Mouse (Mus musculus) lung, embryonic 15.5 days (tissue): Measurements from ENCODE around the gene Tub. TPM values are rescaled to one million over a fixed set of nuclear protein-coding genes. Genes with fewer than 3 reads are reported as not detected.

Source experiments
- ATAC-seq: fragments of 200-750 bp; cut with Nextera tagmentation; 2 replicates; pipeline ENCODE4 v1.8.0; 2017; ENCODE audit warnings: moderate number of reproducible peaks, borderline replicate concordance; ENCODE audit not compliant: low FRiP score, low TSS enrichment; ENCODE audit errors: extremely low read depth
- H3K27ac ChIP-seq: fragments of 300-500 bp; sonication (generic); 2 replicates; pipeline ENCODE4 v1.5.1; 2015; ENCODE audit warnings: moderate library complexity, mild to moderate bottlenecking, inconsistent platforms
- H3K27me3 ChIP-seq: fragments of 300-500 bp; sonication (generic); 2 replicates; pipeline ENCODE4 v1.6.1; 2015; ENCODE audit warnings: inconsistent platforms
- H3K36me3 ChIP-seq: fragments of 300-500 bp; sonication (generic); 2 replicates; pipeline ENCODE4 v1.6.1; 2015; ENCODE audit warnings: inconsistent platforms
- H3K4me1 ChIP-seq: fragments of 300-500 bp; sonication (generic); 2 replicates; pipeline ENCODE4 v1.6.1; 2015; ENCODE audit warnings: inconsistent platforms
- H3K4me2 ChIP-seq: fragments of 300-500 bp; sonication (generic); 2 replicates; pipeline ENCODE4 v1.6.1; 2015; ENCODE audit warnings: inconsistent platforms, mild to moderate bottlenecking, moderate library complexity
- H3K4me3 ChIP-seq: fragments of 300-500 bp; sonication (generic); 2 replicates; pipeline ENCODE4 v1.5.1; 2015; ENCODE audit warnings: mild to moderate bottlenecking, inconsistent platforms
- H3K9ac ChIP-seq: fragments of 300-500 bp; sonication (generic); 2 replicates; pipeline ENCODE4 v1.6.1; 2015; ENCODE audit warnings: inconsistent platforms
- H3K9me3 ChIP-seq: fragments of 300-500 bp; sonication (generic); 2 replicates; pipeline ENCODE4 v1.6.1; 2016; ENCODE audit warnings: inconsistent platforms
- WGBS: fragments of 180-500 bp; shearing (Covaris S2); methylation state at CpG from one replicate; pipeline ENCODE4 v1.1.7; 2015; 5-methylcytosine and 5-hydroxymethylcytosine counted together
- polyA plus RNA-seq: library from polyadenylated mRNA; unstranded; fragments of >200 nt; fragmentation: Nextera tagmentation; extraction: Ambion mirVana; gene quantifications from 2 replicates; pipeline ENCODE4 v1.2.1, GENCODE M21; 2015

Gene Tub
- 1.5 and 1.8 TPM in 2 replicates for polyA plus RNA-seq

- peak; percentile 48; the same call in 1 of the 2 replicates for ATAC-seq
- Histone ChIP-seq H3K36me3 (no peaks in the 10 kb centered on the region; the same call in 1 of the 2 replicates), H3K27ac (no peak within 1 kb of the TSS), H3K9ac (0 out of 2 replicates have a peak within 1 kb of the TSS, but pooled peaks have one; percentile 5), H3K27me3 (peaks cover 44% of the 10 kb centered on the region), H3K9me3 (no peaks in the 10 kb centered on the region), H3K4me3 (peak within 1 kb of the TSS; percentile 42), H3K4me2 (peak within 1 kb of the TSS; percentile 85), H3K4me1 (peaks cover 13% of the 10 kb centered on the region)
- WGBS = 1% methylated on average over 32 of the region's 44 CpGs
Observed at GRCm38 (mm10) chr7:108950312-108950761, at the start of gene Tub. Tub (plus strand) TSS chr7:108950338.

GRCm38 (mm10) chr7:108903969-108904368 is 46.2 kb upstream of the Tub start:
- Histone ChIP-seq H3K9ac (no peak overlapping the region), H3K4me1 (no peaks in the 10 kb centered on the region), H3K4me2 (no peak overlapping the region), H3K27ac (no peak overlapping the region), H3K9me3 (no peaks in the 10 kb centered on the region), H3K27me3 (no peaks in the 10 kb centered on the region), H3K4me3 (no peak overlapping the region), H3K36me3 (no peaks in the 10 kb centered on the region)
- ATAC-seq = no peak
- 64% methylated on average over 2 of the region's 2 CpGs for WGBS

GRCm38 (mm10) chr7:108927043-108927442 is 23.1 kb upstream of the Tub start:
- Histone ChIP-seq H3K4me1 (no peaks in the 10 kb centered on the region), H3K36me3 (no peaks in the 10 kb centered on the region), H3K27me3 (no peaks in the 10 kb centered on the region), H3K9me3 (no peaks in the 10 kb centered on the region), H3K4me2 (no peak overlapping the region), H3K4me3 (no peak overlapping the region), H3K9ac (no peak overlapping the region), H3K27ac (no peak overlapping the region)
- no peak for ATAC-seq
- WGBS = 63% methylated on average over 4 of the region's 4 CpGs

GRCm38 (mm10) chr7:108928280-108929188 is 21.6 kb upstream of the Tub start:
- H3K27ac ChIP-seq = no peak overlapping the region
- no peaks in the 10 kb centered on the region for H3K4me1 ChIP-seq
- 71% methylated on average over 11 of the region's 11 CpGs for WGBS
- H3K4me2 ChIP-seq = no peak overlapping the region
- H3K4me3 ChIP-seq = no peak overlapping the region
- no peaks in the 10 kb centered on the region for H3K36me3 ChIP-seq
- no peaks in the 10 kb centered on the region for H3K9me3 ChIP-seq
- no peak overlapping the region for H3K9ac ChIP-seq
- ATAC-seq = no peak
- H3K27me3 ChIP-seq = no peaks in the 10 kb centered on the region

- no peak within 1 kb of the TSS for H3K4me2 ChIP-seq
- H3K27ac ChIP-seq = no peak within 1 kb of the TSS
- 42% methylated on average over 6 of the region's 6 CpGs for WGBS
- H3K27me3 ChIP-seq = no peaks in the 10 kb centered on the region
- H3K4me3 ChIP-seq = no peak within 1 kb of the TSS
- H3K4me1 ChIP-seq = 0 out of 2 replicates have a peak, but pooled peaks cover under 1% of the 10 kb centered on the region
- no peaks in the 10 kb centered on the region for H3K36me3 ChIP-seq
- ATAC-seq = no peak
- H3K9ac ChIP-seq = no peak within 1 kb of the TSS
- no peaks in the 10 kb centered on the region for H3K9me3 ChIP-seq
Observed at GRCm38 (mm10) chr7:108929726-108930393, 20.3 kb upstream of the Tub start, which contains the start of gene Nlrp10. Nlrp10 (minus strand) TSS chr7:108930178.

- peaks cover 10% of the 10 kb centered on the region for H3K4me1 ChIP-seq
- H3K9me3 ChIP-seq = no peaks in the 10 kb centered on the region
- H3K9ac ChIP-seq = peak within 1 kb of the TSS; percentile 95
- H3K4me3 ChIP-seq = peak within 1 kb of the TSS; percentile 89
- H3K27me3 ChIP-seq = no peaks in the 10 kb centered on the region
- 2% methylated on average over 46 of the region's 50 CpGs for WGBS
- ATAC-seq = peak; percentile 95
- peak within 1 kb of the TSS; percentile 81 for H3K4me2 ChIP-seq
- peaks cover 18% of the 10 kb centered on the region for H3K36me3 ChIP-seq
- peak within 1 kb of the TSS; percentile 63 for H3K27ac ChIP-seq
Observed at GRCm38 (mm10) chr7:108933794-108934731, 16.1 kb upstream of the Tub start, which contains the start of gene Eif3f. Eif3f (plus strand) TSS chr7:108934417.

GRCm38 (mm10) chr7:108934836-108935235 is 15.3 kb upstream of the Tub start:
- H3K9me3 ChIP-seq = no peaks in the 10 kb centered on the region
- H3K4me1 ChIP-seq = peaks cover 10% of the 10 kb centered on the region
- 0 out of 2 replicates have a peak overlapping the region, but pooled peaks have one; percentile 63 for H3K27ac ChIP-seq
- H3K27me3 ChIP-seq = no peaks in the 10 kb centered on the region
- H3K36me3 ChIP-seq = peaks cover 26% of the 10 kb centered on the region
- peak overlapping the region; percentile 81 for H3K4me2 ChIP-seq
- H3K9ac ChIP-seq = peak overlapping the region; percentile 95
- WGBS = 1% methylated on average over 8 of the region's 8 CpGs
- no peak for ATAC-seq
- H3K4me3 ChIP-seq = peak overlapping the region; percentile 89

GRCm38 (mm10) chr7:108935411-108935810 is 14.7 kb upstream of the Tub start:
- no peaks in the 10 kb centered on the region for H3K9me3 ChIP-seq
- H3K27me3 ChIP-seq = no peaks in the 10 kb centered on the region
- peak overlapping the region; percentile 95; the same call in 1 of the 2 replicates for H3K9ac ChIP-seq
- peak overlapping the region; percentile 81 for H3K4me2 ChIP-seq
- H3K27ac ChIP-seq = no peak overlapping the region
- peak overlapping the region; percentile 89 for H3K4me3 ChIP-seq
- no peak for ATAC-seq
- WGBS = 78% methylated on average over 7 of the region's 7 CpGs
- peaks cover 31% of the 10 kb centered on the region for H3K36me3 ChIP-seq
- H3K4me1 ChIP-seq = peaks cover 10% of the 10 kb centered on the region

GRCm38 (mm10) chr7:108936591-108936990 is 13.5 kb upstream of the Tub start:
- H3K4me2 ChIP-seq = no peak overlapping the region
- ATAC-seq = no peak
- H3K36me3 ChIP-seq = peaks cover 43% of the 10 kb centered on the region
- no peak overlapping the region for H3K4me3 ChIP-seq
- peaks cover 10% of the 10 kb centered on the region for H3K4me1 ChIP-seq
- no peaks in the 10 kb centered on the region for H3K27me3 ChIP-seq
- H3K9ac ChIP-seq = no peak overlapping the region
- WGBS = 85% methylated on average over 4 of the region's 4 CpGs
- no peaks in the 10 kb centered on the region for H3K9me3 ChIP-seq
- no peak overlapping the region for H3K27ac ChIP-seq

- ATAC-seq = no peak
- Histone ChIP-seq H3K27ac (no peak overlapping the region), H3K9me3 (no peaks in the 10 kb centered on the region), H3K9ac (no peak overlapping the region), H3K27me3 (no peaks in the 10 kb centered on the region), H3K36me3 (peaks cover 65% of the 10 kb centered on the region), H3K4me1 (no peaks in the 10 kb centered on the region), H3K4me3 (no peak overlapping the region), H3K4me2 (no peak overlapping the region)
- WGBS = 84% methylated on average over 9 of the region's 9 CpGs
Observed at GRCm38 (mm10) chr7:108941466-108941865, 8.7 kb upstream of the Tub start.

- ATAC-seq = no peak
Observed at GRCm38 (mm10) chr7:108944002-108944401, 6.1 kb upstream of the Tub start.

More at GRCm38 (mm10) chr7:108944002-108944401, 6.1 kb upstream of the Tub start:
- Histone ChIP-seq H3K9me3 (no peaks in the 10 kb centered on the region), H3K27me3 (peaks cover under 1% of the 10 kb centered on the region; the same call in 1 of the 2 replicates), H3K4me3 (no peak overlapping the region), H3K9ac (no peak overlapping the region), H3K4me1 (no peaks in the 10 kb centered on the region), H3K27ac (no peak overlapping the region), H3K4me2 (no peak overlapping the region), H3K36me3 (peaks cover 48% of the 10 kb centered on the region)
- WGBS = 2% methylated on average over 2 of the region's 2 CpGs
